Mouse (Mus musculus) adrenal gland, postnatal 25 days (tissue): ENCODE measurements around the gene Efhd1. TPM values are rescaled to one million over a fixed set of nuclear protein-coding genes. Genes with fewer than 3 reads are reported as not detected.

Experiments used
- DNase-seq: peaks from one replicate; pipeline ENCODE4 v3.0.0; 2021; ENCODE audit warnings: mixed read lengths
- long read RNA-seq: library from polyadenylated mRNA; stranded (forward); transcript quantifications from one replicate; pipeline ENCODE4 v2.0.0, GENCODE M21; 2021
- total RNA-seq: library from RNA; stranded (reverse); gene quantifications from 2 replicates; pipeline ENCODE4 v1.2.3, GENCODE M21; 2021

The Efhd1 gene
- total RNA-seq = 310 and 340 TPM in 2 replicates
- long read RNA-seq, transcript Efhd1-201 (4 exons, 1,854 nt) = major isoform, 98 of 143 reads
- long read RNA-seq, transcript Efhd1-202 (5 exons, 1,726 nt) = minor isoform, 13 of 143 reads
- long read RNA-seq, partial matches to known transcripts = 4 of 143 reads
- long read RNA-seq, other reads (novel, unspliced or antisense) = 28 of 143 reads

DNA sequence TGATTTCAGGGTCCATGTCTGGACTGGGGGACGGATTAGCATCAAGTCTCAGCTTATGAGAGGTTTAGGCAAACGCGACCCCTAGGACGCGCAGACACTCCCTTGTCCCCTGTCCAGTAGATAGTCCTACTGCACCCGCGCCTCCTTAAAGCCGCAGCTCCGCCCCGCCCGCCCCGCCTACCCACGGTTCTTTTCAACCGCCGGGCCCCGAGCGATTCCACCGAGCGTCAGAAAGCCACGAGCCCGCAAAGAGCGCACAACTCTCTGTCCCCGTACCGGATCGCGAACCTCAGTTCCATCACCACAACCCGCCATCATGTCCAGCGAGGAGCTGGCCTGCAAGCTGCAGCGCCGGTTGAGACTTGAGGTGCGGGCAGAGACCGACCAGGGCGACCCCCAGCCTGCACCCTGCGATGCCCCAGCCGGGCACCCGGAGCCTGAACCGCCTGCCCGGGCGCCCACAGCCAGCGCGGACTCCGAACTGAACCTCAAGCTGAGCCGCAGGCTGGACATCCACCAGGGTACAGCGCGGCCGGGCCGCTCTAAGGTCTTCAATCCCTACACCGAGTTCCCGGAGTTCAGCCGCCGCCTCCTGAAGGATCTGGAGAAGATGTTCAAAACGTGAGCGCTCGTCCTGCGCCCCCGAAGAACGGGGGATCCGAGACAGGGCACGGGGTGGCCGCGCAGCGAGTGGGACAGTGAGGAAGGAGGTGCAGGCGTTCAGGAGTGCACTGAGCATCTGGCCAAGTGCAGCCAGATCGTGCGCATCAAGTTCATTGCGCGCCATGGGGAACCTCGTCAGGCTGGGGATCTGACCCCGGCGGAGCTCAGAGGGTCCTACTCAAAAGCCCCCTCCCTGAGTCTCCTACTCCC is at the start of gene Efhd1:
Gene Efhd1, plus strand, starts transcription at position 230 of the 873 bp plus-strand sequence.
- peak; percentile 87 for DNase-seq

DNA sequence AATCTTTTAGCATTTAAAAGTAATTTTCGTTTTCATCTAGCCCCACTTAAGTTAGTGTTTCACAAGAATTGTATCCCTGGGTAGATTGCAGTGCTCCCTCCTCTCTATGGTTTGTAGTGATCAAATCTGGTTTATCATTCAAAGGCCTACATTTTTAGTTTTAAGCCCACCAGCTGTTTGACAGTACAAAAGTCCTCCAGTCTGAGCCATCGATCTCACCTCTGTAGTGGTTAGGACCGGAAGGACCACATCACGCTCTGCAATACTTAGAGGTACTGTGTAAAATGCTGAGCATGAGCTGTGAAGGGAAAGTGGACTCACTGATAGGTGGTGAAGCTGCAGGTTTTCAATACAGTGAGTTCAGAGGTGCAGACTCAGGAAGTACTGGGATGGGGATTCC is 49.4 kb upstream of the Efhd1 start:
- DNase-seq = no peak

DNA sequence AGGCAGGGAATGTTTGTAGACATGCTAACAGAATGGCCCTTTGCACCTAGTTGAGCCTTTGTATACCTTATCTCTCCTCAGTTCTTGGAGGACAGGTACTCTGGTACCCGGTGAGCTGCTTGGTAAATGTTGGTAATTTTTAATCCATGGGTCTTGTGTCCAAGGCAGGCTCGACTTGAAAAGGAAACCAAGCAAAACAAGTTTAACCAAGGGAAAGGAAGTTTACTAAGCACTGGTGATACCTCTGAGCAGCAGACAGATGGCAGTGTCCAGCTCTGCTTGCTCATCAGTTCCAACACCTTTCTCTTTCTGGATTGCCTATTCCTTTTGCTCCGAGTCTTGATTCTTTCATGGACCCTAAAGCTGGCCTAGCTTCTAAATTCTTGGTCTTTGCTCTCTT is 46.2 kb upstream of the Efhd1 start:
- no peak for DNase-seq

DNA sequence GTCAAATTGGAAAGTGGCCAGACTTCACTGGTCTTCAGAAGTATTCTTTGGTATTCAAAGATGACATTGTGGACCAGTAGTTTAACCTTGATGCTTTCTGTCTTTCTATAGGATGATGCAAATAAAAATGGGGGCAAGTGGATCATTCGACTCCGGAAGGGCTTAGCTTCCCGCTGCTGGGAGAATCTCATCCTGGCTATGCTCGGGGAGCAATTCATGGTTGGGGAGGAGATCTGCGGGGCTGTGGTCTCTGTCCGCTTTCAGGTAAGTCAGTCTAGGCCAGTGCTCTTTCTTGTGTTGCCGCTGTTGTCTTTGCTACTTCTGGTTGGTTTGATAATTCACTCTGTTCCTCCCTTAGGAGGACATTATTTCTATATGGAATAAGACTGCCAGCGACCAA is 38.4 kb upstream of the Efhd1 start:
- DNase-seq = no peak

DNA sequence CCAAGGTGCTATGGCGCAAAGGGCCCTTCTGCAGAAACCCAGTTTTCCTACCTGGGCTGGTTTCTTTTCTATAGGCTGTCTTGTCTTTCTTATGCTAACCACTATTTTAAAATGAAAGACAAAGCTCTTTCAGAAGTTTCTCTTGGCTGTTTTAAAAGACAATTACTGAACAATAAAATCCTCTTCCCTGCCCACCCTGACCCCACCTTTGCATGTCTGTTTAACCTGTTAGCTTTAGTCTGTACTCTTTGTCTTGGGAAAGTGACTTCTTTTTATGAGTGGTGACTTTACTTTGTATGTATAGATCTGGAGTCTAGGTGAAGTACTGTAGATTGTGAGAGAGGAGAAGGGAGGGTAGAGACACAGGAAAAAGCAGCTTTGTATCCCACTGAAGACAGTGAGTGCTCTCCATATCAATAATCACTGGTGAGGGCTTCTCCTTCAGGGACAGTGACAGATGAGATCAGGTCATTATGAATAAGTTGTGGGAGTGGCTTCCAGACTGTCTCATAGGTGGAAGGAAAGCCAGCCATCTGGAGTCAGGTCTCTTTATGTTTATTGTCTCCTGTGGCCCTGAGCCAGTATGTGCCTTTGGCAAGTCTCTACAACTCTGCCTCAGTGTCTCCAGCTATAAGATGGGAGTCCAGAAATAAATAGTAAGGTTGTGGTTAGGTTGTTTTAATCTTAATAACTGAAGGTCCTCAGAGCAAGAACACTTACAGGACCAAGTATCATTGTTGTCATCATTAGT is 37.6 kb upstream of the Efhd1 start:
- no peak for DNase-seq

DNA sequence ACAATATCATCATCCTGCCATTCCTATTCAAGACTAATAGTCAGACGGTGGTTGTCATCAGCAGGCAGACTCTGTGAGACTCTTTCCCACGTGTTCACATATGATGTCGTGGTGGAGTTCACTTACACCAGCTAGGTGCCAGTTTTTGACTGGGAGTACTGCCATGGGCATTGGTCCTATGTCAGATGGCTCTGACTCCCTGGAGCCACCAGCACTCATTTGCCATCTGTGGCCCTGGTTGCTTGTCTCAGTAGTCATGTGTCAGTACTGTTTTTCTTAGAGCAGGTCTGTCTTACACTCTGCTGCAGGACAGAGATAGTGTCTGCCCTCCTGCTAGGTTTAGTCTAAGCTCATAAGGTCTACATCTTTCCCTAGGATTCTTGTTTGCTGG is 37.0 kb upstream of the Efhd1 start:
- DNase-seq = no peak

DNA sequence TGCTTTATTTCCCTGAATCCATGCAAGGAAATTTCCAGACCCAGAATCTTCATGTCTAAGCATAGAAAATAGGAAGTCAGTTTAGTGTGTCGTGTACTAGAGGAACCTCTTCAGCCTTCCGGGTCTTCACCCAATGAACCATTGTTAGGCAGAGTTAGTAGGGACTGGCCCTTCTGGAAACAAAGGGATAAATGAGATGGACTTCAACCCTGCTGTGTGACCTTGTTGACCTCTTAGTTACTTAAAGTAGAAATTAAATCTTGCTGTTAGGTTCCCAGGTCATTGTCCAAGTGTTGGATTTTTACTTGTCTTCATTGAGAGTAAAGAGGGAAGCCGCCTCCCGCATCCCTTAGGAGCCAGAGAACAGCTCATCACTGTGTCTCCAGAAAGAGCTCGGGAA is 33.6 kb upstream of the Efhd1 start:
- no peak for DNase-seq

DNA sequence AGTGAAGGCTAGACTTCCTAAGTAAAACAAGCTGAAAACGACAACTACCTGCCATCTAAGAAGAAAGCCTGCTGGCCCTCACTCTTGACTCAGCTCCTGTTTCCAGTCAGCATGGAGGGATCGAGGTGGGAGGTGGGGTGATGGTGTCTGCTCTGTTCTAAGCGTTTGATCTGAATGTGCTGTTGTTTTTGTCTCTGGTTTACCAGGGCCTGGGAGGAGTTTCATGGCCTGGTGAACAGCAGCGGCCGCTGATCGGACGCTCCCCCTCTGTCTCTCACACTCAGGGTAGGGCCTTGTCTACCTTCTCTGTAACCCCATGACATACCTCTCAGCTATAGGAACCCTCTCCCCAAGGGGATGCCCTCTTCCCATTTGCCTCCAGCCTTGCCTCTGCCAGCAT is 32.0 kb upstream of the Efhd1 start:
- DNase-seq = no peak

DNA sequence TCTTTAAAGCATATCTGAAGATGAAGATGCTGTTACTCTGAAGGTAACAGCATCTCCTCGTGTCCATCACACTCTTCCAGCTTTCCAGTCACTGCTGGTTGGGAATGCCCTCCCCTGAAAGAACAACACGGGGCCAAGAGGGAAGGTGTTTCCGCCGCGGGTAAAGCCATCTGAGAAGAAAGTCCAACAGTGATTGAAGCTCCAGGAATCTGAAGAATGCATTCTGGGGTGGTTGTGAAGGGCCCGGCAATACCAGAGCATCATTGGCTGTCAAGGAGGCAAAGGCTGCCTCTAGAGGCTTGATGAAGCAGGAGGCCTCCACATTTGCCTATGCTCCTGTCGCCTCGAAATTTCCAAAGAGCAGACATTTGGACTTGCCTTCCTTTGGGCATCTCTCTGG is 25.1 kb upstream of the Efhd1 start:
- no peak for DNase-seq

DNA sequence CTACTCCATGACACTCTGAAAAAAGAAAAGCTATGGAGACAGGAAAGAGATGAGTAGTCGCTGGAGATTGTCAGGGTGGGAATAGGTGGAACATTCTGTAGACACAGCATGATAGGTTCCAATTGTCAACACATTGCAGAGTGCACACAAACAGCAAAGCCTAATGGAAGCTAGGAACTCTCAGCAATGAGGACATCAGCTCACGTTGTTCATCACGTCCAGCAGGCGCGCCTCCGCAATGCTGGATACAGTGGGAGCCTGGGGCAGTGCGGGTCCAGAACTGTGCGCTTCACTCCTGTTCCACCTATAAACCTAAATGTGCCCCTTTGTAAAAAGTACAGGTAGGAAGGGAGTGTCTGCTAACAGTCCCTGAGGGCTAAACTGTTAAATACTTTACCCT is 21.1 kb upstream of the Efhd1 start:
- DNase-seq = no peak

DNA sequence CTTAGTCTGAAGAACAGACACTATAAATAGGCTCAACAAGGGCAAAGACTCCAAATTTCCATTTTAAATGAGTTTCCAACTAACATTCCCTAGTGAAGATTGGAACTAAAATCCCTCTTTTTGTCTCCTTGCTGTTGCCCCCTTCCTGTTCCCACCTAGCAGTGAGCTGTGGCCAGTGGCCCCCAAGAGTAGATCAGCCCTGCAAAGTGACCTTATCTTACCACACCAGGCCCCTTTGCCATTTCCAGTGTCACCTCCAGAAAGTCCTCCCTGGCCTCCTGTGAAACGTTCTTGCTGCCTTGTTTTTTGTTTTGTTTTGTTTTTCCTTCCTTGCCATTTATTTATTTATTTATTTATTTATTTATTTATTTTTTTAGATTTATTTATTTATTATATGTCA is 18.7 kb upstream of the Efhd1 start:
- DNase-seq = no peak

DNA sequence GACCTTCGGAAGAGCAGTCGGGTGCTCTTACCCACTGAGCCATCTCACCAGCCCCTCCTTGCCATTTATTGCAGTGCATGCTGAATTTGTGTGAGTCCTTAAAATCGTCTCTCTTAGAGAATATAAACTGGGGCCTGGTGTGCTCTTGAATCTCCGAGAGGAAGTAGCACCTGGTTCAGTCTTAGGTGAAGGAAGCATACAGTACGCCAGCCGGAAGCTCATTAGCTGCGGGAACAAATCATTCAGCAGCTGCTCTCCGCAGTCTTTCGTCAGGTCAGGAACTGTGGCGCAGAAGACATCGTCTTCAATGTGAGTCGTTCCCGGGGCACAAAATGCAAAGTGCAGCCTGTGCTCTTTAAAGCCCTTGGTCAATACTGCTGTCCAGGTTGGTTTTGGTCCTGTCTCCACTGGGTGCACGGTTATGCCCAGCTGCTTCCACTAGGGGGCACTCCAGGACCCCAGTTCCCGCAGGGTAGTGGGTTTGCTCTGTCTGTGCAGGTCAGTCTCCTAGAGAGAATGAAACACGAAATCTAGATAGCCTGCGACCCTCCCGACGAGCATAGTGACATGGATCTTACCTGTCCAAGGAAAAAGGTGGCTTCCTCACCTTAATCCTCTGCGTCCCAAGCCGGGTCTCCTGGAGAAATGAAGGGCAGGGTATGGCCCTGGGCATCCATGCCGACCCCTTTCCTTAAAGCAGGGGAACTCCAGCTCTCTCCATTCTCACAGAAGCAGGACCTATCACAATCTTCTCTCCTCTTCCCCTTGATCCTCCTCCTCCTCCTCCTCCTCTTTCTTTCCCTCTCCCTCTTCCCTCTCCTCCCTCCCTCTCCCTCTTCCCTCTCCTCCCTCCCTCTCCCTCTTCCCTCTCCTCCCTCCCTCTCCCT is 18.0 kb upstream of the Efhd1 start:
- DNase-seq = peak; percentile 89

DNA sequence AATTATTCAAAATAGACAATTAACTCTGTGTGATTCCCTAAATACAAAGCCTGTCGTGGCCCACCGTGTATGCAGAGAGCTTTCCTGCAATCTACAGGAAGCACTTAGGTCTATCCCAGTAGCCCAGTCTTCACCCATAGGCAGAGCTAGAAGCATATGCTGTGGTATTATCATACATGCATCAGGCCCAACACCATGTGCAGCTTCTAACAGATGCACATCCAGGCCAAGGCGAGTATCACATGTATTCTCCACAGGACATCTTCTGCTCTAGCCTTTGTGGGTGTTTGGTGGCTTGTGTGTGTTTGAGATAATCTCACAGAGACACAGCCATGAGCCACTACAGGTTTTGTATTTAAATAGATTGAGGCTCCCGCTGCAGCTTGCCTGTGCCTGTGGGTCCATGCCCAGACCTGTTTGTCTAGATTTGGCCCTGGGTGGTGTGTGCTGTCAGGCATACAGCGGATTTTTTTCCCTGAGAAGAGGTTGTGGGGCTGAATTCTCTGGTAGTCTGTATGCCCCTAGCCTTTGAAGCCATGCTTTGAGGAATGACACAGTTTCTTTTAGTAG is 12.0 kb upstream of the Efhd1 start:
- no peak for DNase-seq

DNA sequence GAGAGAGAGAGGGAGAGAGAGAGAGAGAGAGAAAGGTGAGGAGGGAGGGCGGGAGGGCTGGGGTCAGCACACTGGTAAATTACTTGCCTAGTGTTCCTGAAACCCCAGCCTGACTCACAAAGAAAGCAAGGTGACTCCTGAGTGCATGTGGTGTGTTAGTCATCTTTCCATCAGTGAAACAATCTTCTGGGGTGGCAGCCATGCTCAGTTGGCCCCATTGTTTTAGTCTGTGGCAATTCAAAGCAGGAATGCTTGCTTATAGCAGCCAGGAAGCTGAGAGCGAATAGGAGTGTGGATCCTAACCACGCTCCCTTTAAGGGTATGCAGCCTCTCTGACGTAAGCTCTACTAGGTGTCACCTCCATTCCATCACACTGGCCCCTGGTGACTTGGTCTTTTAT is 9.0 kb upstream of the Efhd1 start:
- DNase-seq = no peak

DNA sequence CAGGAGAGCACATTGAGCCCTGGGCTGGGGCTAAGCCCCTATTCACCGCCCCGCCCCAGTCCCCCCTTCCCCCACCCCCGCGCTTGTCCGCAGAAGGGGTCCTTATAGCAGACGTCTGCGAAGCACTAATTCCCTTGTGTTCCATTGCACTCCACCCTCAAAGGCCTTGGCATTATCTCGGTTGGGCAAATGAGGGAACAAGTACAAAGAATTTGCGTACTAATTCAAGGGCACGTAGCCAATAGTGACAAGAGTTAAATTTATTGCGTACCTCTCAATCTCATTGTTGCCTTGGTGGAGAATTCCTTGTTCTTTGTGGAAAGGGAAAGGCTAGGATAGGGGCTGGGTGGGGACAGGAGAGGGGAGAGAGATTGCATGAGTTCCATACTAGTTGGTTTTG is 6.5 kb upstream of the Efhd1 start:
- no peak for DNase-seq

DNA sequence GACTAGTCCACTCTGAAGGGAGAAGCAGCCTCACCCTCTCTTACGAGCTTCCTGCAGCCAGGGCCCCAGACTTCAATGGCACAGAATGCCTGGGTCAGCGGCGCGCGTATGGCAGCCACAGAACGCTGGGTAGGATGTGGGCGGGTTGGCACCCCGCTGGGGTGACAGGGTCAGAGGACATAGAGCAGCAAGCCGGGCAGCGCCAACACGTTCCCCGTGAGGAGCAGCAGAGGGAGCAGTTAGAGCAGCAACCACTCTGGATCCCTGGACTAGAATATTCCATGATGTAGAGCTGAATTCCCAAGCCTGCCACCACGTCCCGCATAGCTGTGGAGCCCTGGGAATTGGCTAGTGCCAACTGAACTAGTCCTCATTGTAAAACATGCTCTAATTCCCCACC is 5.7 kb upstream of the Efhd1 start:
- peak; percentile 66 for DNase-seq

DNA sequence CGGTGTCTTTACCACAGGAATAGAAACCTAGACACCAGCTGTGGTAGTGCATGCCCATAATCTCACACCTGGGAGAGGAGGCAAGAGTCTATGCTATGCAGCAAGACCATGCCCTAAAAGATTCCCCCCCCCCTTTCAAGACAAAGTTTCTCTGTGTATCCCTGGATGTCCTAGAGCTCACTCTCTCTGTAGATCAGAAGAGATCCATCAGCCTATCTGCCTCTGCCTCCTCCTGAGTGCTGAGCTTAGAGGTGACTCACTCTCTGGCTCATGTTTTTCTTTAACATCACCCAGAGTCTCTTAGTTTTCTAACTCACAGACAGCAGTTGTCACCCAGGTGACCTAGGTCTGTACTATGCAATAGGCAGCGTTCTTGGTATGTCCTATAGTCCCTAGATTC is 4.8 kb upstream of the Efhd1 start:
- no peak for DNase-seq

DNA sequence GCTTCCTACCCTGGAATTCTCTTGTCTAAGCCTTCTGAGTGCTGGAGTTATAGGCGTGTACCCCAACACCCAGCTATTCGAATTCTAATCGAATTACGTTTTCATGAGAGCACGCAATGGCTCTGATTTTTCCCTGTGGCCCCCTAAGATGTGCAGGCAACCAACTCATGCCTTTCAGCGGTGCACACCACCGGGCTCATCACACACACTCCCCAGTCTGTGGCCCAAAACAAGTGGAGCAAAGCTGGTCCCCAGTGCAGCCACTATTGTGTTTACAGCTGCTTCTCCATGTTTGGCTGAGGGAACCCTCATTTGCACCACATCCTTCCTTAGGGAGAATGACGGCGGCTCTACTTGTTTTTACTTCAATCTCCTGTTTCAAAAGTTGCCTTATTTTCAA is 906 bp upstream of the Efhd1 start:
- no peak for DNase-seq

DNA sequence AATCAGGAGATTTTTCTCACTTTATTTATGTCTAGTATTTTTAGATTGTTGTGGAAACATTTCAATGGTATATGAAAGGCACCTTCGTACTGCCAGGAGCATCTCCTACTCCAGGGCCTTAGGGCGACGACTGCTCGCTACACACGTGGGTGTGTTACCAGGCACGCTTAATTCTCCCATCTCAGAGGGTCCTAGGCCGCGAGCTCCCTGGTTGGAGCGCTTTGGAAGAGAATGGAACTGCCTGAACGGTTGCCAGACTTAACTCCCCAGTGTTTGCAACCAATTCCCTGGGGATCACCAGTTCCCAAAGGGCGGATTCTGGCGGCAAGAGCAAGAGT is 398 bp upstream of the Efhd1 start:
- DNase-seq = no peak

DNA sequence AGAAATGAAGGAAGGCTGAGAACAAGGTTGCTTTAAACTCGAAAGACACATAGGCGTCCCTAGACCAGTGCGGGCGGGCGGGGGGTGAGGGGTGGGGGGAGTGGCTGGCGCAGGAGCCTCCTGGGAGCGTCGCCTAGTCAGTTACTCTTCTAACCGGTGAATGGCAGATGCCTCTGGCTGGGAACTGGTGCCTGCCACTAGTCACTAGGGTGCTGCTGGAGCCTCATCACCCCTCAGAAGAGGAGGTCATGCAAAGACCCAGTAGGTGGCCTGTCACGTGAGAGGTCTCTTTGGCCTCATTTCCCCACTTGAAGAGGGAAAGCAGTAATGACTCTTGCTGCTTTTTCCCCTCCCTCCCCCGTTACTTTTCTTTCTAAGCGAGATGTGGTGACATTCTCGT is 1.0 kb downstream of the Efhd1 start:
- peak; percentile 25 for DNase-seq

DNA sequence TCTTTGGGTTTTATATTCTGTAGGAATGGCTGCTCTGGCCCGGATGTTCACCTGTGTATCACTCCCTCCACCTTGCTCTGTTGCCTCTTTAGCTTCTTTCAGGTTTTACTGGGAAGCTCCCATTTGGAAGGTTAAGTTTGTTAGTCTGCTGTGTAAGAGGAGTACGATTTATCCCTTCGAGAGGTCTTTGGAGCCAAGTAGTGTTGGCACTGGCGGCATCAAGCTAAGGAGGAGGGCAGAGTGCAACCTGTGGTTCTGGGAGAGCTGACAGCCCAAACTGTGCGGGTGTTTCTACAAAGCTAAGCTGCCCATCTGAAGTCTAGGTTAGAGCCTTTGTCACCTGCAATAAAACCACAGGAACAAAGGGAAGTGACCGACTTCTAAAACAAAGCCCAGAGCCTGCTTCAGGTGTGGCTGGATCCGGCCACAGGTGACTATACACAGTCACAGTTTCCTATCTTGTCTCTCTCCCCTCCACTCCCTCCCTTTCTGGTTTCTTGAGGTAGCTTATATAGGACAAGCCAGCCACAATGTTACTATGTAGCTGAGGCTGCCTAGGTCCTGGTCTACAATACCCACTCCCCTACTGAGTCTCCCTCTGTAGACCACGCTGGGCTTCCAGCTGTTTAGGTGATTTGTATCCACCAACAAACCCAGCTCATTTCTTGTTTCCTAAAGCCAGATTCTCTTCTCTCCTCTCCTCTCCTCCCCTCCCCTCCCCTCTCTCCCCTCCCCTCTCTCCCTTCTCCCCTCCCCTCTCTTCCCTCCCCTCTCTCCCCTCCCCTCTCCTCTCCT is 2.3 kb downstream of the Efhd1 start:
- DNase-seq = no peak
